Mouse (Mus musculus) spleen, postnatal 36 days (tissue): ENCODE measurements at regions not wholly inside any gene's neighbourhood (a gene's known extent, or its start where the extent isn't known, plus 50 kb on each side); places are given as distances from the start of the nearest gene placed in this dataset.

Source experiments
- DNase-seq, 2 experiments: peaks; one replicate each; pipeline ENCODE4 v3.0.0; 2022; ENCODE audit warnings: low spot score in 2 of 2, mixed read lengths in 1 of 2

GRCm38 (mm10) chr14:120146908-120147770, 104.9 kb upstream of the Oxgr1 start:
- DNase-seq, result no peak

- no peak for DNase-seq
Observed at GRCm38 (mm10) chr14:120148803-120149202, 106.6 kb upstream of the Oxgr1 start.

GRCm38 (mm10) chr14:120149341-120149741, 107.1 kb upstream of the Oxgr1 start:
- DNase-seq, result no peak

- DNase-seq, result no peak
Observed at GRCm38 (mm10) chr14:120150589-120150988, 108.4 kb upstream of the Oxgr1 start.

GRCm38 (mm10) chr14:120154413-120154812, 112.2 kb upstream of the Oxgr1 start:
- no peak for DNase-seq

- no peak for DNase-seq
Observed at GRCm38 (mm10) chr14:120164184-120164583, 111.3 kb upstream of the Mbnl2 start.

GRCm38 (mm10) chr14:120165496-120166045, 109.9 kb upstream of the Mbnl2 start:
- DNase-seq, result no peak

- DNase-seq, result no peak
Observed at GRCm38 (mm10) chr14:120170733-120171132, 104.7 kb upstream of the Mbnl2 start.

GRCm38 (mm10) chr14:120172058-120172457, 103.4 kb upstream of the Mbnl2 start:
- no peak for DNase-seq

- DNase-seq, result no peak
Observed at GRCm38 (mm10) chr14:120172844-120173243, 102.6 kb upstream of the Mbnl2 start.

GRCm38 (mm10) chr14:120174615-120175014, 100.9 kb upstream of the Mbnl2 start:
- DNase-seq, result no peak

- no peak for DNase-seq
Observed at GRCm38 (mm10) chr14:120195218-120195617, 80.3 kb upstream of the Mbnl2 start.

- DNase-seq, result no peak
Observed at GRCm38 (mm10) chr14:120211741-120212140, 63.7 kb upstream of the Mbnl2 start.

- DNase-seq, result no peak
Observed at GRCm38 (mm10) chr14:120212626-120213025, 62.8 kb upstream of the Mbnl2 start.

- no peak for DNase-seq
Observed at GRCm38 (mm10) chr14:120219224-120219623, 56.2 kb upstream of the Mbnl2 start.

- no peak for DNase-seq
Observed at GRCm38 (mm10) chr14:120223528-120224201, 51.8 kb upstream of the Mbnl2 start.

- DNase-seq, result no peak
Observed at GRCm38 (mm10) chr14:120224202-120224846, 51.1 kb upstream of the Mbnl2 start.

GRCm38 (mm10) chr14:120225657-120226056, 49.8 kb upstream of the Mbnl2 start:
- DNase-seq, result no peak
